Mouse (Mus musculus): Measurements from ENCODE around the gene Vmn1r152. TPM values are rescaled to one million over a fixed set of nuclear protein-coding genes. Genes with fewer than 3 reads are reported as not detected.
"Not testable (repeated sequence)": the region's sequence is repeated elsewhere in the genome, so short reads cannot be mapped to it uniquely, and the experiment has no call there.

The Vmn1r152 gene
- not detected for total RNA-seq (2021)
- long read RNA-seq, experiment 1, result 0 reads
- long read RNA-seq, experiment 2, result 0 reads

GRCm38 (mm10) chr7:22522667-22523066 lies at the start of gene Vmn1r152:
Gene Vmn1r152, plus strand, starts transcription at chr7:22522967.
- DNase-seq, result not testable (repeated sequence)

DNA sequence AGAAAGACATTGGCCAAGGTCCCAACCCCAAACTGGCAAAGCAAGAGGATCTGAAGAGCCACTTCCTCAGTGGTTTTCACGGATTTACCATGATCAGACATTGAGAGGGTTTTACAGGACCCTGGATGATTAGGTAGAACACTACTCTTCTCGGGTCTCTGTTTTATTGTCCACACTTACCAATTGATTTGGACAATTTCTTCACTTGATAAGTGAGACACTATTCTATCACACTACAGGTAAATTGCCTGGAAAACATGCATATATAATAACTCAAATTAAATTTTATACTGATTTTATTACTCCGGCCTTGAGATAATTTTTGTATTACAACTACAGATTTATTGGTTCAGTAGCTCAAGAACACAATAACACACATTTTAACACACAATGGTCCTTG lies 23.2 kb upstream of the Vmn1r152 start, which contains the start of gene Vmn1r151:
TSS of gene Vmn1r151 (minus strand) at position 101 of the 400 bp plus-strand sequence.
- DNase-seq, result not testable (repeated sequence)

- not testable (repeated sequence) for DNase-seq
Observed at GRCm38 (mm10) chr7:22534787-22535186, 12.0 kb downstream of the Vmn1r152 start, which contains the start of gene Gm8677. Gene Gm8677, minus strand, starts transcription at chr7:22534887.

- not testable (repeated sequence) for DNase-seq
Observed at GRCm38 (mm10) chr7:22565243-22565642, 42.5 kb downstream of the Vmn1r152 start, which contains the start of gene Gm4201. Gene Gm4201, minus strand, starts transcription at chr7:22565343.

Other genes starting within 250 kb of the Vmn1r152 start
- not detected for gene Gm4187, start 193.2 kb upstream of the Vmn1r152 start, total RNA-seq (2021)
- gene Gm8660, start 151.9 kb upstream of the Vmn1r152 start, total RNA-seq (2021), result not detected
- not detected for gene Vmn1r148, start 109.4 kb upstream of the Vmn1r152 start, total RNA-seq (2021)
- not detected for gene Vmn1r149, start 84.7 kb upstream of the Vmn1r152 start, total RNA-seq (2021)
- gene Gm10665, start 58.9 kb upstream of the Vmn1r152 start, total RNA-seq (2021), result not detected
- not detected for gene Vmn1r151, start 23.3 kb upstream of the Vmn1r152 start, total RNA-seq (2021)
- not detected for gene Gm8677, start 11.9 kb downstream of the Vmn1r152 start, total RNA-seq (2021)
- gene Gm4201, start 42.4 kb downstream of the Vmn1r152 start, total RNA-seq (2021), result not detected
- not detected for gene Gm4565, start 65.2 kb downstream of the Vmn1r152 start, total RNA-seq (2021)
- gene Vmn1r155, start 135.1 kb downstream of the Vmn1r152 start, total RNA-seq (2021), result not detected
- not detected for gene Gm8693, start 169.3 kb downstream of the Vmn1r152 start, total RNA-seq (2021)
- gene Gm4567, start 196.7 kb downstream of the Vmn1r152 start, total RNA-seq (2021), result not detected
- not detected for gene Vmn1r157, start 238.7 kb downstream of the Vmn1r152 start, total RNA-seq (2021)

Data from gastrocnemius, postnatal 25 days (tissue).